Mouse (Mus musculus) liver, embryonic 13.5 days (tissue): Measurements from ENCODE around the gene Gm2a. TPM values are rescaled to one million over a fixed set of nuclear protein-coding genes. Genes with fewer than 3 reads are reported as not detected.

Source experiments
- ATAC-seq: fragments of 200-750 bp; cut with Nextera tagmentation; 2 replicates; pipeline ENCODE4 v1.8.0; 2017; ENCODE audit warnings: low read depth, mild to moderate bottlenecking, moderate number of reproducible peaks, moderate library complexity
- DNase-seq: peaks from one replicate; pipeline ENCODE4 v3.0.0; 2022
- H3K27ac ChIP-seq: fragments of 300-500 bp; sonication (generic); 2 replicates; pipeline ENCODE4 v1.5.1; 2015; ENCODE audit warnings: moderate library complexity, mild to moderate bottlenecking, inconsistent platforms
- H3K27me3 ChIP-seq: fragments of 300-500 bp; sonication (generic); 2 replicates; pipeline ENCODE4 v1.6.1; 2015; ENCODE audit warnings: mild to moderate bottlenecking, inconsistent platforms
- H3K36me3 ChIP-seq: fragments of 300-500 bp; sonication (generic); 2 replicates; pipeline ENCODE4 v1.6.1; 2015; ENCODE audit warnings: mild to moderate bottlenecking, inconsistent platforms
- H3K4me1 ChIP-seq: fragments of 300-500 bp; sonication (generic); replicated peaks from 2 replicates; pipeline ENCODE4 v1.6.1; 2015; ENCODE audit warnings: inconsistent platforms
- H3K4me2 ChIP-seq: fragments of 300-500 bp; sonication (generic); 2 replicates; pipeline ENCODE4 v1.6.1; 2015; ENCODE audit warnings: inconsistent platforms, mild to moderate bottlenecking, moderate library complexity
- H3K4me3 ChIP-seq: fragments of 300-500 bp; sonication (generic); replicated peaks from 2 replicates; pipeline ENCODE4 v1.5.1; 2015; ENCODE audit warnings: mild to moderate bottlenecking, inconsistent platforms
- H3K9ac ChIP-seq: fragments of 300-500 bp; sonication (generic); 2 replicates; pipeline ENCODE4 v1.6.1; 2015; ENCODE audit warnings: mild to moderate bottlenecking, inconsistent platforms
- H3K9me3 ChIP-seq: fragments of 300-500 bp; sonication (generic); replicated peaks from 2 replicates; pipeline ENCODE4 v1.6.1; 2016; ENCODE audit warnings: inconsistent platforms
- WGBS: fragments of 180-500 bp; shearing (Covaris S2); methylation state at CpG from one replicate; pipeline ENCODE4 v1.1.7; 2015; ENCODE audit not compliant: insufficient replicate concordance; 5-methylcytosine and 5-hydroxymethylcytosine counted together
- polyA plus RNA-seq: library from polyadenylated mRNA; unstranded; fragments of >200 nt; fragmentation: Nextera tagmentation; extraction: Ambion mirVana; gene quantifications from 2 replicates; pipeline ENCODE4 v1.2.1, GENCODE M21; 2015

The Gm2a gene
- polyA plus RNA-seq, 1 experiment from 2014 or later = 9.6 TPM

DNA sequence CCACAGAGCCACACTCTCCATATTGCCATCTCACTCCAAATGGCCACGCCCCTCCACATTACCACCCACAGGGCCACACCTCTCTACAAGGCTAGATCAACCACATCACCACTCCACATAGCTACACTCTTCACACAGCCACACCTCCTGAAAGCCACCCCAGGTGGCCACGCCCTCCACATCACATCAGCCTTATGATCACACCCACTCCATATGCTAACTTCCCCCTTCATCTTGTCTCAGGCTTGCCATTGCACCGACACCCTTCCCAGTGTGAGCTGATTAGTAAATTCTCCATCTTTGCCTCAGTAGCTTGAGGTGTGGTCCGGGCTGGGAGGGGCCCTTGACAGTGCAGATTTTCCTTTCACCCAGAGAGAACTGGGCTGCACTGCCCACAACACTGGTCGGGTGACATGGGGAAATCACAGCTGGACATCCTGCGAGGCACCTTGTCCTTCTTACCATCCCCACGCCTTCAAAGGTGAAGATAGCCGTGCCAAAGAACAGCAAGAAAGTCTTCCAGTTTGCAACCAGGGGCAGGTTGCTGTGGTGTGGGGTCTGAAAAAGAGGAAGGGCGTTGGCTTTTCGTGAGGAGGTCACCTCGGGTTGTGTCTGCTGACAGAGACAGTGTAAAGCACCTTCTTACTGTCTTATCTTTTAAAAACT lies 33.3 kb downstream of the Gm2a start:
- peak; percentile 51 for DNase-seq
- Histone ChIP-seq H3K4me3 (no peak overlapping the region), H3K9me3 (0 out of 2 replicates have a peak, but pooled peaks cover 3% of the 10 kb centered on the region), H3K27ac (no peak overlapping the region), H3K4me1 (peaks cover 32% of the 10 kb centered on the region), H3K27me3 (no peaks in the 10 kb centered on the region), H3K36me3 (no peaks in the 10 kb centered on the region), H3K9ac (no peak overlapping the region), H3K4me2 (no peak overlapping the region)
- WGBS = 46% methylated on average over 11 of the region's 11 CpGs
- ATAC-seq = peak; percentile 86

DNA sequence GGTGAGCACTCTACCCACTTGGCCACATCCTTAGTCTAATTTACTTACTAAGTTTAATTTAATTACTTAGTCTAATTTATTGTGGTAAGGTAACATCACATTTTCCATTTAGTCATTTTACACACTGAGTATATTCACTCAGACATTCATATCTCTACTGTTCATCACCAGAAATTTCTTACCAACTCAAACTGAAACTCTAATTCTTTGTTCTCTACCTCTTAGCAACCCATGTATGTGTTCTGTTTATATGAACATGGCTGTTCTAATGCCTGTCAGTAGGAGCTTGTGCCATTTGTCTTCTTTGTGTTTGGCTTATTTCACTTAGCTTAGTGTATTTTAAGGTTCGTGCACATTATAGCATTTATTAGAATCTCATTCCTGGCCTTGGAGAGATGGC lies 34.0 kb downstream of the Gm2a start:
- no peaks in the 10 kb centered on the region for H3K27me3 ChIP-seq
- ATAC-seq = no peak
- 50% methylated on average over 1 of the region's 1 CpGs for WGBS
- no peak overlapping the region for H3K4me3 ChIP-seq
- H3K4me1 ChIP-seq = peaks cover 25% of the 10 kb centered on the region
- DNase-seq = no peak
- H3K9me3 ChIP-seq = 0 out of 2 replicates have a peak, but pooled peaks cover 3% of the 10 kb centered on the region
- no peak overlapping the region for H3K4me2 ChIP-seq
- no peaks in the 10 kb centered on the region for H3K36me3 ChIP-seq
- no peak overlapping the region for H3K27ac ChIP-seq
- H3K9ac ChIP-seq = no peak overlapping the region

DNA sequence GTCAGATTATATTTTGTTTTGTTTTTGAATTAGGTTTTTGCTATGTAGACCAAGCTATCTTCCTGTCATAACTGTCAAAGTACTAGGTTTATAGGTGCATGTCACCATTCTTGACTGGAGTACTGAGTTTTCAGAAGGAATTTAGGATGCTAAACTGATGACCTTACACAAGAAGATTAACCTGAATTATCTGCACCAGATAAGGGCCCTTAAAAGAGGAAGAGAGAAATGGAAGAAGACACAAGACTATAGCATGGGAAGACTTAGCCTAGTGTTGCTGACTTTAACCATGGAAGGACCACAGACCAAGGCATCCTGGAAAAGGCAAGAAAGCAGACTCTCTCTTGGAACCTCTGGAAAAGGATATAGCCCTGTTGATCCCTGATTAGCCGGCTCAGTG lies 35.3 kb downstream of the Gm2a start:
- ATAC-seq = no peak
- H3K36me3 ChIP-seq = no peaks in the 10 kb centered on the region
- H3K9me3 ChIP-seq = 0 out of 2 replicates have a peak, but pooled peaks cover 3% of the 10 kb centered on the region
- no peak overlapping the region for H3K4me2 ChIP-seq
- no peak overlapping the region for H3K27ac ChIP-seq
- H3K4me3 ChIP-seq = no peak overlapping the region
- H3K4me1 ChIP-seq = peaks cover 15% of the 10 kb centered on the region
- no peak for DNase-seq
- WGBS = 72% methylated on average over 1 of the region's 1 CpGs
- H3K9ac ChIP-seq = no peak overlapping the region
- H3K27me3 ChIP-seq = no peaks in the 10 kb centered on the region

DNA sequence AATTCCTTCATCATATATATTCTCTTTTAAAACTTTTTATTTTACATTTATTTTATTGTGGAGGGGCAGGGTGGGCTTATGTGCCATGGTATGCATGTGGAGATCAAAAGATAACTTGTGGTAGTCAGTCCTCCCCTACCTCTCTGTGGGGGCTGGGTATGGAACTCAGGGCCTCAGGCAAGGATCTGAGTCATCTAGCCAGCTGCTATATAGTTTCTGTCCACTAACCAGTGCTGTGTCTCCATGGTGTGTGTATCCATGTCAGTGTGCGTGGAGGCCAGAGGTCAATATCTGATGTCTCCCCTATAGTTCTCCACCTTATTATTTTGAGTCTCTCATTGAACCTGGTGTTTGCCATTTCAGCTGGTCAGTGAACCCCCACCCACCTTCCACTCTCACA lies 36.5 kb downstream of the Gm2a start:
- H3K9me3 ChIP-seq = 0 out of 2 replicates have a peak, but pooled peaks cover 3% of the 10 kb centered on the region
- H3K9ac ChIP-seq = no peak overlapping the region
- no peak for DNase-seq
- WGBS = 74% methylated on average over 1 of the region's 1 CpGs
- no peak for ATAC-seq
- no peak overlapping the region for H3K27ac ChIP-seq
- H3K27me3 ChIP-seq = no peaks in the 10 kb centered on the region
- no peak overlapping the region for H3K4me3 ChIP-seq
- peaks cover 12% of the 10 kb centered on the region for H3K4me1 ChIP-seq
- H3K36me3 ChIP-seq = no peaks in the 10 kb centered on the region
- no peak overlapping the region for H3K4me2 ChIP-seq

DNA sequence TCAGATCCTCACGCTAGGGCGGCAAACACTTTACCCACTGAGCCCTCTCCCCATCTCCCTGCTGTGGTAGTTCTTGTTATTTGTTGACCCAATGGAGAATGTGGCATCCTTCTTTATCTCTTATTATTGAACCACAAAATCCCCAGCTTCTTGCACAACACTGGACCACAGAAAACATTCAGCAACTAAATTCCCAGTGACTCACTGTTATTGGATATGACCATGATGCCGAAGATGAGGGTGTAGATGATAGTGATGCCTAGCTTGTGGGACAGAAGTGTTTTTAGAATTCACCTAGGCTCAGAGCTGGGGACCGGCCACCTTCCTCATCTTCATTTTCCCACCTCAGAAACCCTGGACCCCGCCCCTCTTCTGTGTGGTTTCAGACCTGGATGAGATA lies 37.0 kb downstream of the Gm2a start:
- H3K9me3 ChIP-seq = 0 out of 2 replicates have a peak, but pooled peaks cover 3% of the 10 kb centered on the region
- no peak overlapping the region for H3K27ac ChIP-seq
- ATAC-seq (no peak), DNase-seq (no peak)
- 70% methylated on average over 5 of the region's 5 CpGs for WGBS
- H3K4me1 ChIP-seq = peaks cover 12% of the 10 kb centered on the region
- H3K9ac ChIP-seq = no peak overlapping the region
- no peaks in the 10 kb centered on the region for H3K36me3 ChIP-seq
- H3K4me2 ChIP-seq = no peak overlapping the region
- no peak overlapping the region for H3K4me3 ChIP-seq
- H3K27me3 ChIP-seq = no peaks in the 10 kb centered on the region

DNA sequence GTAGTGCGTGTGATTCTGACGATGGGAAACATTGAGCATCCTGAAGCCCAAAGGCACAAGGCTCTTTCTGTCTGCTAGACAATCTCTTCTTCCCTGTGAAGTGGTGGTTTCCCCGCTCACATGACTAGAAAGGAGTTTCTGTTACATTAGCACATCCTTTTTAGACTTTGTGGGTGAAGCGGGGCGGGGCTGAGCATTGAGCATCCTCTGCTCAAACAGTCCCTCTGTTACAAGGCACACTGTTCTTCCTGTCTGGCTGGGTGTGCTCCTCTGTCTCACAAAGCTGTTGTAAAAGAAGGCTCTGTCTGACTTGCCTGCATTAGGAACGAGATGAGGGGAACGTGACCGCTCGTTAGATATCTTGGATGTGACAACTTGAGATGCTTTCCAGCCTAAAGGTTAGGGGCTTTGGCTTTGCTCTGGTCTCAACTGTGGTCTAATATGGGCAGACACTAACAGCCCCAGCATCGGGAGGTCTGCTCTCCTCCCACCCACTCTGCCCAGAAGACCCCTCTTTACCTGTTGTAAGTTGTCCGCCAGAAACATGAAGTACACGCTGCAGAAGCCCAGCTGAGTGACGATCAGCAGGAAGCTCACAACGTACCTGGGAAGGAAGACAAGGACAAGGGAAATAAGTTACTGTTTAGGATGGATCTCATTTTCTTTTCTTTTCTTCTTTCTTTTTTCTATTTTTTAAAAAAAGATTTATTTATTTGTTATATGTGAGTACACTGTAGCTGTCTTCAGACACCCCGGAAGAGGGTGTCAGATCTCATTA lies 39.0 kb downstream of the Gm2a start:
- Histone ChIP-seq H3K27ac (no peak overlapping the region), H3K9me3 (no peaks in the 10 kb centered on the region), H3K27me3 (no peaks in the 10 kb centered on the region), H3K4me2 (no peak overlapping the region), H3K9ac (no peak overlapping the region), H3K36me3 (no peaks in the 10 kb centered on the region), H3K4me3 (no peak overlapping the region), H3K4me1 (no peaks in the 10 kb centered on the region)
- ATAC-seq (no peak), DNase-seq (no peak)
- WGBS = 63% methylated on average over 15 of the region's 15 CpGs

DNA sequence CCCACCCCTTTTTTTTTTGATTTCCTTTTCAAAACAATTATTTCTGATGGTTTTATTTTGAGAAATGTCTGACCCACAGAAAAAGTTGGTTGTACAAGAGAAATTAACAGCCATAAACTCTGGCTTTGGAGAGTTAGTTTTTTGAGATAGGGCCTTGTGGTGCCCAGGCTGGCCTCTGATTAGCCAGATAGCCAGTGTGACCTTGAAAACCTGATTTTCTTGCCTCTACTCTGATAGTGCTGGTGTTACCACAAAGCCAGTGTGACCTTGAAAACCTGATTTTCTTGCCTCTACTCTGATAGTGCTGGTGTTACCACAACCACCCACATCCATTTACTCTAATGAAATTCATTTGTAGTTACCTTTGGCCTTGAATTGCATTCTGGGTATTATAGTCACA lies 39.7 kb downstream of the Gm2a start:
- ATAC-seq (no peak), DNase-seq (no peak)
- Histone ChIP-seq H3K27ac (no peak overlapping the region), H3K36me3 (no peaks in the 10 kb centered on the region), H3K9ac (no peak overlapping the region), H3K27me3 (no peaks in the 10 kb centered on the region), H3K4me3 (no peak overlapping the region), H3K4me1 (no peaks in the 10 kb centered on the region), H3K9me3 (no peaks in the 10 kb centered on the region), H3K4me2 (no peak overlapping the region)

DNA sequence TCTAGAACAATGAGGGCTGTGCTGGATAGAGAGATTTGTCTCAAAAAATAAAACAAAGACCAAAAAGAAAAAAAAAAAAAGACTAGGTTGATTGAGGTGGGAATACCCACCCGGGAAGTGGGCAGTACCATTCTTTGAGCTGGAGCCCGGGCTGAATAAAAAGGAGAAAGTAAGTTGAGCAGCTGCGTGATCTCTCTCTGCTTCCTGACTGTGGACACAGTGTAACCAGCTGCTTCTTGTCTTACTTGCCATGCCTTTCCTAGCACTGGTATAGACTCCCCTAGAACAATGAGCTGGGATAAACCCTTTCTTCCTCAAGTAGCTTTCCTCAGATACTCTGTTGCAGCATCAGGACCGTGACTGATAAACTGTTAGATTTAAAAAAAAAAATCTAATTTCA lies 43.6 kb downstream of the Gm2a start:
- Histone ChIP-seq H3K4me2 (no peak overlapping the region), H3K36me3 (no peaks in the 10 kb centered on the region), H3K27me3 (no peaks in the 10 kb centered on the region), H3K9me3 (no peaks in the 10 kb centered on the region), H3K27ac (no peak overlapping the region), H3K4me1 (no peaks in the 10 kb centered on the region), H3K9ac (no peak overlapping the region), H3K4me3 (no peak overlapping the region)
- WGBS = 74% methylated on average over 4 of the region's 4 CpGs
- DNase-seq = no peak
- ATAC-seq = no peak

DNA sequence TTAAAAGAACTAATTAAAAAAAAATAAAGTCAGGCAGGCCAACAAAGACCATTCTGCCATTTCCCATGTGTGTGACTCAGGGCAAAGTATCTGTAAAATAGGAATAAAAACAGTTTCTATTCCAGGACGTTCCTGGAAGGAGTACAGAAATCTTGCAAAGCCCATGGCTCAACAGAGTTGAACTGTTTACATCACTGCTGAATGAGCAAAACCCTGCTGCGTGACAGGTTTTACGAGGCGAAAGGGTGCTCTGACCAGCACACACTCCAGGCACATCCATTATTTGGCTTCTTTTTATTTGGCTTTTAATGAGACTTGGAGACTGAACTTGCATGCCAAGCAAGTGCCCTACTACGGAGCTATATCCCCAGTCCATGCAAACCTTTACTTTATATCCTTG lies 46.1 kb downstream of the Gm2a start:
- Histone ChIP-seq H3K27me3 (no peaks in the 10 kb centered on the region), H3K9me3 (no peaks in the 10 kb centered on the region), H3K4me3 (no peak overlapping the region), H3K27ac (no peak overlapping the region), H3K4me2 (no peak overlapping the region), H3K9ac (no peak overlapping the region), H3K36me3 (no peaks in the 10 kb centered on the region), H3K4me1 (no peaks in the 10 kb centered on the region)
- 69% methylated on average over 5 of the region's 5 CpGs for WGBS
- no peak for ATAC-seq
- DNase-seq = no peak

DNA sequence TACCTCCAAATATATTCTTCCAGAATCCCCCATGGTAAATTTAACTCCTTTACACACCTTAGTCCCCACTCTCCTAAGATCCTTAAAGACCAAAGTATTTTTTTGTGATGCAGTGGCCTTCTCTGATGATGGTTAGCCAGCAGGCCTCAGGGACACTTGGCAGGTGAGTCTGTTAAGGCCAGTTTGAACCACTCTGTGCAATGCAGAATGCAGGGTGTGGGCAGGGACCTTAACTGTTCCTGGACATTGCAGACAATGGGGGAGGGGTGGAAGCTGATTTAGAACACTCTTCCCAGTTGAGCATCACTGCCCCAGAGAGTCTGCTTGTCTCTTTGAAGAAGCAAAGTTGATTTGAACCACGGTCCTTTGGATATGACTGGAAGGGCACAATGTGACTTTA lies 48.9 kb downstream of the Gm2a start:
- Histone ChIP-seq H3K27me3 (no peaks in the 10 kb centered on the region), H3K4me1 (no peaks in the 10 kb centered on the region), H3K4me2 (no peak overlapping the region), H3K27ac (no peak overlapping the region), H3K36me3 (no peaks in the 10 kb centered on the region), H3K9me3 (no peaks in the 10 kb centered on the region), H3K4me3 (no peak overlapping the region), H3K9ac (no peak overlapping the region)
- DNase-seq (no peak), ATAC-seq (no peak)
- 64% methylated on average over 1 of the region's 1 CpGs for WGBS

DNA sequence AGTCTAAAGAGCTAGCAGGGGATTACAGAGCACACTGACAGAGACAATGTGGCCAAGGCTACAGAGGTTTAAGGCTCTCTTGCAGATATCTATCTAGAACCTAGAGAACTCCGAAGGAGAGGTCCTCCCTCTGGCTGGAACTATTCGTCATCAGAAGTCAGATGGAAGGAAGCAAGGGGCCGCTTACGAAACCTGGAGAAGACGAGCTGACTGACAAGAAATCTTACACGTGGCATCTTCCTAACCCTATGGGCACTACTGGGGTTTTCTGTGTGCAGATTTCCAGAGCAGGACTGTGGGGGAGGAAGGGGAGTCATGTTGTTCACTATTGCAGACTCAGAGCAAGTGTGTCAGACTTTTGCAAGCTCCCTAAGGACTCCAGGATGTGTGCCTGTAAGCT lies 49.5 kb downstream of the Gm2a start:
- no peak overlapping the region for H3K4me2 ChIP-seq
- no peak overlapping the region for H3K4me3 ChIP-seq
- H3K27me3 ChIP-seq = no peaks in the 10 kb centered on the region
- no peak overlapping the region for H3K27ac ChIP-seq
- H3K36me3 ChIP-seq = no peaks in the 10 kb centered on the region
- no peaks in the 10 kb centered on the region for H3K9me3 ChIP-seq
- no peak for ATAC-seq
- no peaks in the 10 kb centered on the region for H3K4me1 ChIP-seq
- no peak overlapping the region for H3K9ac ChIP-seq
- DNase-seq = no peak
- WGBS = 29% methylated on average over 6 of the region's 6 CpGs

DNA sequence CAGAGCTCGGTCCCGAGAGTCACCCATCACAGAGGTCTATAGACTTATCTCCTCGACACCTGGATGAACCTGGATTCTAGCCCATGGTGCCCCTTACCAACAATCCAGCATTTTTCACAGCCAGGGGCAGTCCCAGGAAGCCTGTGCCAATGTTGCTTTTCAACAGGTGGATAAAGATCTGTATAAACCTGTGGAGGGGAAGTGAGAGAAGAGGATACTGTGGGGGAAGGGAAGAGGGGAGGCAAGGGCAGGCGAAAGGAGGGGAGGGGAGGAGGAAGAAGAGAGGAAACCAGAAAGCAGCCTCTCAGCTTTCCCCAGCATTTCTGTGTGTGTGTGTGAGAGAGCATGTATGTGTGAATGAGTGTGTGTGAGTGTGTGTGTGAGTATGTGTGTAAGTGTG lies 50.5 kb downstream of the Gm2a start:
- WGBS = 47% methylated on average over 4 of the region's 4 CpGs
- ATAC-seq = no peak

More for the DNA sequence above, 50.5 kb downstream of the Gm2a start:
- Histone ChIP-seq H3K9ac (no peak overlapping the region), H3K4me1 (no peaks in the 10 kb centered on the region), H3K4me2 (no peak overlapping the region), H3K27me3 (no peaks in the 10 kb centered on the region), H3K27ac (no peak overlapping the region), H3K9me3 (no peaks in the 10 kb centered on the region), H3K36me3 (no peaks in the 10 kb centered on the region), H3K4me3 (no peak overlapping the region)
- no peak for DNase-seq
